Mouse (Mus musculus) bone marrow, adult 2 months (tissue): ENCODE results near the gene Bin2.
"Not testable (repeated sequence)": the region's sequence is repeated elsewhere in the genome, so short reads cannot be mapped to it uniquely, and the experiment has no call there.

ENCODE experiments used
- CTCF ChIP-seq: fragments of 200-500 bp; IDR thresholded peaks from 2 replicates; pipeline ENCODE4 v1.5.1; 2011; ENCODE audit warnings: low read length, control low read depth; ENCODE audit not compliant: control insufficient read depth, insufficient read depth
- POLR2A ChIP-seq: fragments of 200-500 bp; IDR thresholded peaks from 2 replicates; pipeline ENCODE4 v1.6.1; 2011; ENCODE audit warnings: low read depth, mild to moderate bottlenecking, control low read depth, low read length, borderline replicate concordance; ENCODE audit not compliant: control insufficient read depth

GRCm38 (mm10) chr15:100621671-100622070 is 47.7 kb downstream of the Bin2 start:
- TF ChIP-seq CTCF, POLR2A: not testable (repeated sequence)
